Mouse (Mus musculus) midbrain, embryonic 15.5 days (tissue): ENCODE results near the gene Rab17. TPM values are rescaled to one million over a fixed set of nuclear protein-coding genes. Genes with fewer than 3 reads are reported as not detected.
A peak's percentile ranks its signal among the peaks of the same experiment; 100 is the strongest.

ENCODE experiments used
- ATAC-seq: fragments of 200-750 bp; cut with Nextera tagmentation; replicated peaks from 2 replicates; pipeline ENCODE4 v1.8.0; 2017; ENCODE audit warnings: moderate TSS enrichment
- H3K27ac ChIP-seq: fragments of 300-500 bp; sonication (generic); 2 replicates; pipeline ENCODE4 v1.5.1; 2015; ENCODE audit warnings: mild to moderate bottlenecking, inconsistent platforms
- H3K27me3 ChIP-seq: fragments of 300-500 bp; sonication (generic); replicated peaks from 2 replicates; pipeline ENCODE4 v1.6.1; 2015; ENCODE audit warnings: inconsistent platforms
- H3K36me3 ChIP-seq: fragments of 300-500 bp; sonication (generic); replicated peaks from 2 replicates; pipeline ENCODE4 v1.6.1; 2015; ENCODE audit warnings: inconsistent platforms
- H3K4me1 ChIP-seq: fragments of 300-500 bp; sonication (generic); 2 replicates; pipeline ENCODE4 v1.6.1; 2015; ENCODE audit warnings: inconsistent platforms
- H3K4me2 ChIP-seq: fragments of 300-500 bp; sonication (generic); 2 replicates; pipeline ENCODE4 v1.6.1; 2015; ENCODE audit warnings: inconsistent platforms, mild to moderate bottlenecking, moderate library complexity
- H3K4me3 ChIP-seq: fragments of 300-500 bp; sonication (generic); 2 replicates; pipeline ENCODE4 v1.5.1; 2015; ENCODE audit warnings: mild to moderate bottlenecking, inconsistent platforms
- H3K9ac ChIP-seq: fragments of 300-500 bp; sonication (generic); 2 replicates; pipeline ENCODE4 v1.6.1; 2015; ENCODE audit warnings: mild to moderate bottlenecking, inconsistent platforms
- H3K9me3 ChIP-seq: fragments of 300-500 bp; sonication (generic); 2 replicates; pipeline ENCODE4 v1.6.1; 2016; ENCODE audit warnings: inconsistent platforms
- WGBS: fragments of 180-500 bp; shearing (Covaris S2); methylation state at CpG from one replicate; pipeline ENCODE4 v1.1.7; 2015; ENCODE audit warnings: mixed read lengths; 5-methylcytosine and 5-hydroxymethylcytosine counted together
- polyA plus RNA-seq: library from polyadenylated mRNA; unstranded; fragments of >200 nt; fragmentation: Nextera tagmentation; extraction: Ambion mirVana; gene quantifications from 2 replicates; pipeline ENCODE4 v1.2.1, GENCODE M21; 2015

The Rab17 gene
- polyA plus RNA-seq, 1 experiment from 2014 or later = 0.18 TPM

DNA sequence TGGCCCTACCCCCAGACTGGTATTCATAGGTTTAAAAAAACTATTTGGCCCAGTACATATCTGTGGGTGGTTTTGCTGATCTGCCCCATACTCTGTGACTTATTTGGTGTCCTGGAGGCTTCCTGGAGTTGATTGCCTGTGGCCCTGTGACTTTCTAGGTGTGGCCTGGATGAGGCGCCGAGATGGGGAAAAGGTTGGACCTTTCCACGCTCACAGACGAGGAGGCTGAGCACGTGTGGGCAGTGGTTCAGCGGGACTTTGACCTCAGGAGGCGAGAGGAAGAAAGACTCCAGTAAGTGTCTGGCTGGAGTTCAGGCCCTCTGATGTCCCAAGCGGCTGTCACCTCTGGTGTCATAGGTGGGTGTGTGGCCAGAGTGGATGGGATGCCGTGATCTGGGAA is 47.8 kb downstream of the Rab17 start:
- WGBS = 91% methylated on average over 9 of the region's 9 CpGs
- H3K9ac ChIP-seq = no peak overlapping the region
- no peak for ATAC-seq

DNA sequence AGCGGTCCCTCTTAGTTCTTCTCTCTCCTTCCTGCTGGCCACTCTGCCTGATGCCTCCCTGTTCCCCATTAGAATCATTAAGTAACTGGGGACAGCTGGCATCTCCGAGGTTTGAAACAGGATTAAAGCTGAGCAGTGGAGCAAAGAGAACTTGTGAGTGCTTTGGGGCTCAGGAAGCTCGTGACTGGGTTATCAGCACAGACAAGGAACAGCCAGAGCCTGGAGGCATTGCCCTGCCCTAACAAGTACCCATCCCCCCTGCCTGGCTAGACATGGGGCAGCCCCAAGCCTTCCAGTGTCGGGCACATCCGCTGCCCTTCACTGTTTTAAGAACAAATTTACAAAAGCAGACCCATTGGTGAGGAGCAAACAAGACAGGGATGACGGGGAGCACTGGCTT is 52.0 kb downstream of the Rab17 start:
- no peak for ATAC-seq

More for the DNA sequence above, 47.8 kb downstream of the Rab17 start:
- Histone ChIP-seq H3K4me2 (no peak overlapping the region), H3K4me1 (no peaks in the 10 kb centered on the region), H3K4me3 (no peak overlapping the region), H3K27me3 (0 out of 2 replicates have a peak, but pooled peaks cover 1% of the 10 kb centered on the region), H3K9me3 (0 out of 2 replicates have a peak, but pooled peaks cover 5% of the 10 kb centered on the region), H3K36me3 (no peaks in the 10 kb centered on the region), H3K27ac (no peak overlapping the region)

DNA sequence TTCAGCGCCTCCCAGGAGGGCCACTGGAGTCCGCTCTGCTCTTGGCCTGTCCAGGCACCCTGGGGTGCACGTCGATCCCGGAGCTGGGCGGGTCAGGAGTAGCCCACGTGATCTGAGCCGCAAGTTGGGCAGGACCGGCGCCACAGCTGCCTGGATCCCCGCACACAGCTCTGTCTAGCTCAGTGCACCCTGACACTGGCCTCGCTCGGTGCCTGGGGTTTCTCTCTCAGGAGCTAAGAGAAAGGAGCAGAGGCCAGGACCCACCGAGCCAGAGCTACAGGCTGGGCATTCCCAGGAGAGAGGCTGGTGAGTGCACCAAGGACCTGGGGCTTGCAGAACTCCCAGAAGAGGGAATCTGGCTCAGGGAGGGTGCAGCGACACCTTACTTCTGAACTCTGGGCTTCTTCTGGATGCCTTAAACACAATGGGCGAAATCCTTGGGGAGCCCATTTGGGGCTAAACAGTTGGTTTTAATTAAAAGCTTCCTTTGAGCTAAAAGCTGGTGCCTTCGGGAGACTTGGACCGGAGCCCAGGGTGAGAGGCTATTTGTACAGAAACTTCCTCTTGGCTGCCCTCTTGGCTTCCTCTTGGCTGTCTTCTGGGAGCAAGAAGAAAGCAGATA is 54.4 kb downstream of the Rab17 start, which contains the start of gene Mlph:
Gene Mlph, plus strand, starts transcription at position 138 of the 622 bp plus-strand sequence.
- Histone ChIP-seq H3K4me2 (peak within 1 kb of the TSS; percentile 37), H3K9me3 (0 out of 2 replicates have a peak, but pooled peaks cover 5% of the 10 kb centered on the region), H3K36me3 (no peaks in the 10 kb centered on the region), H3K4me3 (no peak within 1 kb of the TSS), H3K9ac (no peak within 1 kb of the TSS), H3K27ac (no peak within 1 kb of the TSS), H3K4me1 (peaks cover 7% of the 10 kb centered on the region; the same call in 1 of the 2 replicates), H3K27me3 (no peaks in the 10 kb centered on the region)
- no peak; the same call in 1 of the 2 replicates for ATAC-seq
- WGBS = 8% methylated on average over 18 of the region's 18 CpGs

More for the DNA sequence above, 52.0 kb downstream of the Rab17 start:
- WGBS = 51% methylated on average over 6 of the region's 6 CpGs
- H3K36me3 ChIP-seq = no peaks in the 10 kb centered on the region
- H3K4me3 ChIP-seq = no peak overlapping the region
- H3K9ac ChIP-seq = no peak overlapping the region
- no peaks in the 10 kb centered on the region for H3K27me3 ChIP-seq
- 0 out of 2 replicates have a peak, but pooled peaks cover 5% of the 10 kb centered on the region for H3K9me3 ChIP-seq
- H3K4me1 ChIP-seq = peaks cover 6% of the 10 kb centered on the region; the same call in 1 of the 2 replicates
- no peak overlapping the region for H3K4me2 ChIP-seq
- H3K27ac ChIP-seq = no peak overlapping the region

DNA sequence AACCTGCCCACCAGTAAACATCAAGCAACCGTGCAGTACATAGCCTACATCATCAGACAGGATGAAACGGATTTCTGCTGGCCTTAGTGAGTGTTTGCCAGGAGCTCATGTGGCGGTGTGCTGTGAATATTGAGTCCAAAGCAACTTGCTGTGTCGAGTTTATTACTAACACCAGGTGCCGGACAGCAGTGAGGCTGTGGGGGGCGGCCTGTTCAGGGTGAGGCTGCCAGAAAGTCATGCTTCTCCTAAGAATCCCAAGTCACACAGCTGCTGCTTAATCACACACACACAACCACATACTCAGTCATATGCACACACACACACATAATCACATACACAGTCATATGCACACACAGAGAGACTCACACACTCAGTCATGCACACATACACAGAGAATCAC is 56.2 kb downstream of the Rab17 start:
- WGBS = 62% methylated on average over 6 of the region's 6 CpGs
- Histone ChIP-seq H3K9me3 (no peaks in the 10 kb centered on the region), H3K4me2 (no peak overlapping the region), H3K36me3 (no peaks in the 10 kb centered on the region), H3K27me3 (no peaks in the 10 kb centered on the region), H3K9ac (no peak overlapping the region), H3K4me3 (no peak overlapping the region), H3K4me1 (peaks cover 10% of the 10 kb centered on the region; the same call in 1 of the 2 replicates), H3K27ac (no peak overlapping the region)
- no peak for ATAC-seq

- peak overlapping the region; percentile 6 for H3K4me2 ChIP-seq
- ATAC-seq = no peak
Measured at GRCm38 (mm10) chr1:90909631-90910152, 59.8 kb downstream of the Rab17 start.

DNA sequence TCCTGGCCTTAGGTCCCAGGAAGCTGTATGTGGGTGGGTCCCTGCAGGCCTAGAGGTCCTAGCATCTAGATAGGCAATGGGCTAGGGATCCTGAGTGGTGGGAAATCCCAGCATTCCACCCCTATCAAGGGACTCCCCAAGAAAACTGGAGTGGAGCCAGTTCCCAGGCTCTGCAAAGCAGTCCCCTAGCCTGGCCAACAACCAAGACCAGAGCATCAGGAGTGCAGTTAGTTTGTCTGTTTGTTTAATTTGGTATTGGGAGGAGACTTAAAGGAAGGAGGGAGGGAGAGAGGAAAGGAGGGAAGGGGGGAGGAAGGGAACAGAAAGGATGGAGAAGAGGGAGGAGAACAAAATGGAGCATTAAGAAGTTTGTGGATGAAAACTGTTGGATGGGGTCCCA is 60.3 kb downstream of the Rab17 start:
- Histone ChIP-seq H3K4me2 (no peak overlapping the region), H3K36me3 (no peaks in the 10 kb centered on the region), H3K4me3 (no peak overlapping the region), H3K9me3 (no peaks in the 10 kb centered on the region), H3K27me3 (no peaks in the 10 kb centered on the region), H3K4me1 (peaks cover 4% of the 10 kb centered on the region; the same call in 1 of the 2 replicates), H3K9ac (no peak overlapping the region), H3K27ac (no peak overlapping the region)
- no peak for ATAC-seq

More at GRCm38 (mm10) chr1:90909631-90910152, 59.8 kb downstream of the Rab17 start:
- H3K9me3 ChIP-seq = no peaks in the 10 kb centered on the region
- H3K4me1 ChIP-seq = peaks cover 4% of the 10 kb centered on the region; the same call in 1 of the 2 replicates
- H3K4me3 ChIP-seq = no peak overlapping the region
- no peaks in the 10 kb centered on the region for H3K36me3 ChIP-seq
- H3K27ac ChIP-seq = no peak overlapping the region
- H3K27me3 ChIP-seq = no peaks in the 10 kb centered on the region
- WGBS = 30% methylated on average over 17 of the region's 17 CpGs
- no peak overlapping the region for H3K9ac ChIP-seq

Other genes starting within 250 kb of the Rab17 start
- 7.3 and 8.8 TPM in 2 replicates for gene Col6a3, start 125.7 kb downstream of the Rab17 start, polyA plus RNA-seq
- 0.23 and 0.46 TPM in 2 replicates for gene Mlph, start 54.6 kb downstream of the Rab17 start, polyA plus RNA-seq
- not detected in 2 replicates for gene Prlh, start 16.6 kb downstream of the Rab17 start, polyA plus RNA-seq
- 34.3 and 38.0 TPM in 2 replicates for gene Lrrfip1, start 29.1 kb upstream of the Rab17 start, polyA plus RNA-seq
- gene Rbm44, start 175.4 kb upstream of the Rab17 start, polyA plus RNA-seq = 0.15 and 0.18 TPM in 2 replicates
- gene Ramp1, start 210.2 kb upstream of the Rab17 start, polyA plus RNA-seq = 5.4 and 6.5 TPM in 2 replicates